Mouse (Mus musculus) heart, embryonic 12.5 days (tissue): Measurements from ENCODE around the gene Aurkaip1. TPM values are rescaled to one million over a fixed set of nuclear protein-coding genes. Genes with fewer than 3 reads are reported as not detected.

Experiments used
- ATAC-seq: fragments of 200-750 bp; cut with Nextera tagmentation; 2 replicates; pipeline ENCODE4 v1.8.0; 2017; ENCODE audit warnings: moderate TSS enrichment, moderate library complexity; ENCODE audit not compliant: insufficient number of reproducible peaks, low FRiP score
- H3K27ac ChIP-seq: fragments of 300-500 bp; sonication (generic); 2 replicates; pipeline ENCODE4 v1.5.1; 2016; ENCODE audit warnings: mild to moderate bottlenecking, moderate library complexity; ENCODE audit not compliant: poor library complexity, severe bottlenecking
- H3K27me3 ChIP-seq: fragments of 300-500 bp; sonication (generic); replicated peaks from 2 replicates; pipeline ENCODE4 v1.6.1; 2016; ENCODE audit warnings: mild to moderate bottlenecking, moderate library complexity
- H3K36me3 ChIP-seq: fragments of 300-500 bp; sonication (generic); 2 replicates; pipeline ENCODE4 v1.6.1; 2016; ENCODE audit warnings: mild to moderate bottlenecking, moderate library complexity
- H3K4me1 ChIP-seq: fragments of 300-500 bp; sonication (generic); replicated peaks from 2 replicates; pipeline ENCODE4 v1.6.1; 2016; ENCODE audit warnings: mild to moderate bottlenecking
- H3K4me2 ChIP-seq: fragments of 300-500 bp; sonication (generic); 2 replicates; pipeline ENCODE4 v1.6.1; 2016; ENCODE audit warnings: mild to moderate bottlenecking, moderate library complexity
- H3K4me3 ChIP-seq: fragments of 300-500 bp; sonication (generic); 2 replicates; pipeline ENCODE4 v1.5.1; 2016; ENCODE audit warnings: mild to moderate bottlenecking
- H3K9ac ChIP-seq: fragments of 300-500 bp; sonication (generic); 2 replicates; pipeline ENCODE4 v1.6.1; 2016; ENCODE audit warnings: mild to moderate bottlenecking, moderate library complexity
- H3K9me3 ChIP-seq: fragments of 300-500 bp; sonication (generic); replicated peaks from 2 replicates; pipeline ENCODE4 v1.6.1; 2016; ENCODE audit warnings: mild to moderate bottlenecking, moderate library complexity
- WGBS: fragments of 180-500 bp; shearing (Covaris S2); methylation state at CpG from one replicate; pipeline ENCODE4 v1.1.7; 2016; 5-methylcytosine and 5-hydroxymethylcytosine counted together
- polyA plus RNA-seq: library from polyadenylated mRNA; unstranded; fragments of >200 nt; fragmentation: Nextera tagmentation; extraction: Ambion mirVana; gene quantifications from 2 replicates; pipeline ENCODE4 v1.2.1, GENCODE M21; 2016

Aurkaip1 gene
- polyA plus RNA-seq, 1 experiment from 2014 or later = 132 TPM

- Histone ChIP-seq H3K27ac (no peak overlapping the region), H3K4me1 (0 out of 2 replicates have a peak, but pooled peaks cover 6% of the 10 kb centered on the region), H3K4me3 (no peak overlapping the region), H3K4me2 (no peak overlapping the region), H3K36me3 (no peaks in the 10 kb centered on the region), H3K27me3 (peaks cover 16% of the 10 kb centered on the region), H3K9me3 (no peaks in the 10 kb centered on the region), H3K9ac (no peak overlapping the region)
- WGBS = 60% methylated on average over 2 of the region's 2 CpGs
- no peak for ATAC-seq
Observed at GRCm38 (mm10) chr4:155793730-155794129, 37.3 kb upstream of the Aurkaip1 start.

DNA sequence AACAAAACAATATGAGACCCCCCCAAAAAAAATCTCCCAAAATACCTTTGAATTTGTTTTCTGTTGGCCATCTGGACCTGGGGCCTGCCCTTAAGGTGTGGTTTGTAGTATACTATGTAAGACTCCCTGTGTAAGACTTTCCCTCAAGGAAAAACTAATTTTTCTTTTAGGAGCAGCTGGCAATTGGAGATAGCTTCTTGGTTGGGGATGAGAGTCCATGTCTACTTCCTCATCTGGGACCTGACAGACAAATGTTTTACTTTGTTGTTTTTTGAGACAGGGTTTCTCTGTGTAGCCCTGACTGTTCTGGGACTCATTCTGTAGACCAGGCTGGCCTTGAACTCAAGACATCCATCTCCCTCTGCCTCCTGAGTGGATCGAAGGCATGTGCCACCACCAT is 29.0 kb upstream of the Aurkaip1 start:
- Histone ChIP-seq H3K9me3 (no peaks in the 10 kb centered on the region), H3K4me3 (no peak overlapping the region), H3K27ac (no peak overlapping the region), H3K36me3 (peaks cover 7% of the 10 kb centered on the region), H3K4me2 (no peak overlapping the region), H3K27me3 (no peaks in the 10 kb centered on the region), H3K4me1 (peaks cover 21% of the 10 kb centered on the region), H3K9ac (no peak overlapping the region)
- WGBS = 100% methylated on average over 1 of the region's 1 CpGs
- ATAC-seq = no peak

DNA sequence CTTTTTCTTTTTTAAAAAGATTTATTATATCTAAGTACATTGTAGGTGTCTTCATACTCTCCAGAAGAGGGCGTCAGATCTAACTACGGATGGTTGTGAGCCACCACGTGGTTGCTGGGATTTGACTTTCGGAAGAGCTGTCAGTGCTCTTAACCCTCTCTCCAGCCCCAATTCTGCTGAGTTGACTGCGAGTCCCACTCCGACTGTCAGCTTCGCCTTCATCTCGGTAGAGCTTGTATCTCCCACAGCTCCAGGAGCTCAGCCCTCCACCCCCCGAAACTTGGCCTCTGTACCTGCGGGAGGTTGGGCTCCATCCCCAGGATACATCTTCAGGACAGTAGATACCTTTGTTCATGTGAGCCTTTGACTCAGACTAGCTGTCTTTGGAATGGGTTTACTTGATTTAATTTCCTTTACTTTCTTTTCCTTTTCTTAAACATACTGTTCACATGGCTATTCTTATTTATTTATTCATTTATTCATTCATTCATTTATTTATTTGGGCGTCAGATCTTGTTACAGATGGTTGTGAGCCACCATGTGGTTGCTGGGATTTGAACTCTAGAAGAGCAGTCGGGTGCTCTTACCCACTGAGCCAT is 28.2 kb upstream of the Aurkaip1 start, which contains the start of gene Mrpl20:
TSS of gene Mrpl20 (plus strand) at position 138 of the 599 bp plus-strand sequence.
- peak within 1 kb of the TSS; percentile 91 for H3K9ac ChIP-seq
- peak within 1 kb of the TSS; percentile 90 for H3K4me3 ChIP-seq
- no peaks in the 10 kb centered on the region for H3K27me3 ChIP-seq
- peaks cover 15% of the 10 kb centered on the region for H3K36me3 ChIP-seq
- ATAC-seq = no peak
- H3K4me1 ChIP-seq = peaks cover 21% of the 10 kb centered on the region
- peak within 1 kb of the TSS; percentile 73 for H3K27ac ChIP-seq
- 6% methylated on average over 12 of the region's 12 CpGs for WGBS
- no peaks in the 10 kb centered on the region for H3K9me3 ChIP-seq
- peak within 1 kb of the TSS; percentile 75 for H3K4me2 ChIP-seq

DNA sequence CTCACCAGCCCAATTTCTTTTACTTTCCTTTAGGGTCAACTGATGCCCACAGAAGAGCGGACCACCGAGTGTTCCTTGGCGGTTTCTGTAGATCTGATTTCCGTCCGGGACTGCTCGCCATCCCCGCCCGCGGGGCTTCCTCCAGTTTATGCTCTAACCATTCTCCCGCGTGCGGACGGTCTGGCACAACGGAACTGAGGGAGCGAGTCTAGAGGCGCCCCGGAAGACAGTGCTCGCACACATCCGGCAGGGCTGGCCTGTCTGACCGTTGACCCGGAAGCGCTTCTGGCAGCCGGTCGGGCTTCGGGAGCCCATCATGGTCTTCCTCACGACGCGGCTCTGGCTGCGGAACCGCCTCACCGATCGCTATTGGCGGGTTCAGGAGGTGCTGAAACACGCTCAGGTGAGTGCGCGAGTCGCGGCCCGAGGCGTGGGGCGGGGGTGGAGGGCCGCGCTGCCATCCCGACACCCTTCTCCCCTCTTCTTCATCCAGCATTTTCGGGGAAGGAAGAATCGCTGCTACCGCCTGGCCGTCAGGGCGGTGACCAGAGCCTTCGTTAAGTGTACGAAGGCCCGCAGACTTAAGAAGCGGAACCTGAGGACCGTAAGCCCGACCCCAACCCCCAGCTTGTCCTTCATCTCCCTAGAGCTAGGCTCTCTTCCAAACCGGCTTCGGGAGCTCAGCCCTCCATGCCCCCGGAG is 27.6 kb upstream of the Aurkaip1 start:
- H3K36me3 ChIP-seq = peaks cover 21% of the 10 kb centered on the region
- H3K9me3 ChIP-seq = no peaks in the 10 kb centered on the region
- peak overlapping the region; percentile 91 for H3K9ac ChIP-seq
- peak overlapping the region; percentile 90 for H3K4me3 ChIP-seq
- ATAC-seq = peak; percentile 98
- peak overlapping the region; percentile 73 for H3K27ac ChIP-seq
- WGBS = 0% methylated on average over 58 of the region's 58 CpGs
- peak overlapping the region; percentile 75 for H3K4me2 ChIP-seq
- peaks cover 21% of the 10 kb centered on the region for H3K4me1 ChIP-seq
- H3K27me3 ChIP-seq = no peaks in the 10 kb centered on the region

DNA sequence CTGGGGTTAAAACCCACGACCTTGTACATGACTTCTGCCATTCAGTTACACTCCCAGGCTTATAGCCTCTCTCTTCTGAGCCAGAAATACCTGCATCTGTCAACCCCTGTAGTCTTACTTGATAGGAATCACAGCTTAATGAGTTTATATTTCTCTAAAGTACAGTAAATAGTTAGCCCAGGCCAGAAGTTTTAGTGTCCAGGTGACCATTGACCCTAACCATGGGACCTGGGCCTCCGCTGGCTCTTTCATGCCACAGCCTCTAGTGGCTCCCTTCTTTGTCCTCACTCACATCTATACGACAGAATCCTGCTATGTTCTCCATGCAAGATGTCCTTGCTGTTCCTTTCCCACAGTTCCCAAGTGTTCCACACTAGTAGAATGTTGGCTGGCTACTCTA is 23.2 kb upstream of the Aurkaip1 start:
- Histone ChIP-seq H3K4me3 (no peak overlapping the region), H3K27ac (no peak overlapping the region), H3K4me2 (no peak overlapping the region), H3K9me3 (no peaks in the 10 kb centered on the region), H3K9ac (no peak overlapping the region), H3K27me3 (no peaks in the 10 kb centered on the region), H3K4me1 (peaks cover 28% of the 10 kb centered on the region), H3K36me3 (peaks cover 48% of the 10 kb centered on the region)
- 87% methylated on average over 3 of the region's 3 CpGs for WGBS
- no peak for ATAC-seq

DNA sequence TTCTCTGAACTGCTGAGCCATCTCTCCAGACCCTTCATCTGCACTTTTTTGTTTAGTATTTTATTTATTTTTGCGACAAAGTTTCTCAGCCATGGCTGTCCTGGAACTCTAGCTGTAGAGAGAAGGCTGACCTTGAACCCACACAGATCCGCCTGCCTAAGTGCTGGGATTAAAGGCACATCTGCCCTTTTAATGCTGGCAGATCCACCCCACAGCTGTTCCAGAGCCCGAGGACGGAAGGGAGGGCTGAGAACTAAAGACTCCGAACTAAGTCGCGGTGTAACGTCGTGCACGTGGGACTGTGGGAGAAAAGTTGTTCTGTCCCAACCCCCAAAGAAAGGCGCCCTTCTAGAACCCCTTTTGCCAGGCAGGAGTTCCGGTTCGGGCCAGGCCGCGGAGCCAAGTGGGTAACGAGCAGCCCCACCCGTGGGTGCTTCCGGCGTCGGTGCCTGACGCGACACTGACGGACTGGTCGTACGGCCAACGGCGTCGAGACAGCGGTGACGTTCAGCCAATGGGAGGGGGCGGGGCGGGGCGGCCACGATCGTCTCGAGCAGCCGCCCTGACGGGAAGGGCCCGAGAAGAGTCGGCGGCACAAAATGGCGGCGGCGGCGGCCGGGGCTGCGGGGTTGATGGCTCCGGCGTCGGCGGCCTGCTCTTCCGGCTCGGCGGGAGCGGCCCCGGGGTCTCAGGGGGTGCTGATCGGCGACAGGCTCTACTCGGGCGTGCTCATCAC is 19.0 kb upstream of the Aurkaip1 start, which contains the start of gene Ccnl2:
TSS of gene Ccnl2 (plus strand) at position 561 of the 736 bp plus-strand sequence.
- Histone ChIP-seq H3K27me3 (no peaks in the 10 kb centered on the region), H3K4me3 (peak within 1 kb of the TSS; percentile 96), H3K4me2 (peak within 1 kb of the TSS; percentile 92), H3K9ac (peak within 1 kb of the TSS; percentile 99), H3K27ac (peak within 1 kb of the TSS; percentile 91), H3K4me1 (peaks cover 30% of the 10 kb centered on the region), H3K9me3 (no peaks in the 10 kb centered on the region), H3K36me3 (peaks cover 75% of the 10 kb centered on the region)
- ATAC-seq = peak; percentile 100
- under 1% methylated on average over 60 of the region's 60 CpGs for WGBS

GRCm38 (mm10) chr4:155812665-155813181 is 18.3 kb upstream of the Aurkaip1 start:
- Histone ChIP-seq H3K4me2 (peak overlapping the region; percentile 92), H3K9ac (peak overlapping the region; percentile 99), H3K4me1 (peaks cover 30% of the 10 kb centered on the region), H3K36me3 (peaks cover 75% of the 10 kb centered on the region), H3K27me3 (no peaks in the 10 kb centered on the region), H3K27ac (peak overlapping the region; percentile 78), H3K9me3 (no peaks in the 10 kb centered on the region), H3K4me3 (peak overlapping the region; percentile 96)
- peak; percentile 59 for ATAC-seq
- under 1% methylated on average over 49 of the region's 49 CpGs for WGBS

GRCm38 (mm10) chr4:155817533-155817932 is 13.5 kb upstream of the Aurkaip1 start:
- H3K27me3 ChIP-seq = no peaks in the 10 kb centered on the region
- no peaks in the 10 kb centered on the region for H3K9me3 ChIP-seq

GRCm38 (mm10) chr4:155821025-155821424 is 10.0 kb upstream of the Aurkaip1 start:
- Histone ChIP-seq H3K4me1 (no peaks in the 10 kb centered on the region), H3K27ac (no peak overlapping the region), H3K9ac (no peak overlapping the region), H3K27me3 (no peaks in the 10 kb centered on the region), H3K9me3 (no peaks in the 10 kb centered on the region), H3K4me2 (no peak overlapping the region), H3K36me3 (peaks cover 92% of the 10 kb centered on the region), H3K4me3 (no peak overlapping the region)
- WGBS = 84% methylated on average over 7 of the region's 7 CpGs
- ATAC-seq = no peak

More at GRCm38 (mm10) chr4:155817533-155817932, 13.5 kb upstream of the Aurkaip1 start:
- WGBS = 91% methylated on average over 4 of the region's 4 CpGs
- H3K4me2 ChIP-seq = no peak overlapping the region
- H3K4me3 ChIP-seq = no peak overlapping the region
- H3K4me1 ChIP-seq = peaks cover 21% of the 10 kb centered on the region
- H3K9ac ChIP-seq = no peak overlapping the region
- H3K27ac ChIP-seq = no peak overlapping the region
- H3K36me3 ChIP-seq = peaks cover 85% of the 10 kb centered on the region
- no peak for ATAC-seq

GRCm38 (mm10) chr4:155823443-155823842 is 7.6 kb upstream of the Aurkaip1 start:
- Histone ChIP-seq H3K4me1 (no peaks in the 10 kb centered on the region), H3K36me3 (peaks cover 91% of the 10 kb centered on the region), H3K9me3 (no peaks in the 10 kb centered on the region), H3K27ac (no peak overlapping the region), H3K9ac (no peak overlapping the region), H3K4me2 (no peak overlapping the region), H3K4me3 (no peak overlapping the region), H3K27me3 (no peaks in the 10 kb centered on the region)
- WGBS = 93% methylated on average over 16 of the region's 16 CpGs
- ATAC-seq = no peak

DNA sequence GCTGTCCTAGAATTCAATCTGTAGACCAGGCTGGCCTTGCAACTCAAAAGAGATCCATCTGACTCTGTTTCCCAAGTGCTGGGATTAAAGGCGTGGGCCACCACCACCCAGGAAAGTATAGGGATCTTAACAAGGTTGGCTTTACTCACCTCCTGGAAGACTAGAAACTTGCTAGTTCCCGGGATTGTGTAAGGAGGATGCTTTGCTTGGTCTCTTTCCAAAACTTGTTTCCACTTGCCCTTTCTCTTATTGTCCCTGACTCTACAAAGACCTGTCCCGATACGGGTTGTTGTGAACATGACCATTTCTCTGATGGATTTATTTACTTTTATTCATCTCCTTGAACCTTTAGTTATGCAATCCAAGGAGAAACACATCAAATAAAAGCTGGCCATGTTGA is 1.2 kb upstream of the Aurkaip1 start:
- H3K4me2 ChIP-seq = no peak overlapping the region
- no peak overlapping the region for H3K9ac ChIP-seq
- no peaks in the 10 kb centered on the region for H3K27me3 ChIP-seq
- H3K4me3 ChIP-seq = no peak overlapping the region
- H3K27ac ChIP-seq = no peak overlapping the region
- peaks cover 43% of the 10 kb centered on the region for H3K36me3 ChIP-seq
- H3K4me1 ChIP-seq = peaks cover 27% of the 10 kb centered on the region
- ATAC-seq = no peak
- H3K9me3 ChIP-seq = no peaks in the 10 kb centered on the region
- WGBS = 87% methylated on average over 4 of the region's 4 CpGs
